Mouse (Mus musculus) spleen, adult 2 months (tissue): ENCODE results near the gene Ece1.

Experiments
- CTCF ChIP-seq: fragments of 200-500 bp; IDR thresholded peaks from 2 replicates; pipeline ENCODE4 v1.5.1; 2011; ENCODE audit warnings: mild to moderate bottlenecking, inconsistent platforms; ENCODE audit not compliant: insufficient read depth, insufficient read length, insufficient replicate concordance; ENCODE audit errors: extremely low read depth
- POLR2A ChIP-seq: fragments of 200-500 bp; IDR thresholded peaks from 2 replicates; pipeline ENCODE4 v1.6.1; 2011; ENCODE audit warnings: low read depth, low read length, inconsistent platforms

DNA sequence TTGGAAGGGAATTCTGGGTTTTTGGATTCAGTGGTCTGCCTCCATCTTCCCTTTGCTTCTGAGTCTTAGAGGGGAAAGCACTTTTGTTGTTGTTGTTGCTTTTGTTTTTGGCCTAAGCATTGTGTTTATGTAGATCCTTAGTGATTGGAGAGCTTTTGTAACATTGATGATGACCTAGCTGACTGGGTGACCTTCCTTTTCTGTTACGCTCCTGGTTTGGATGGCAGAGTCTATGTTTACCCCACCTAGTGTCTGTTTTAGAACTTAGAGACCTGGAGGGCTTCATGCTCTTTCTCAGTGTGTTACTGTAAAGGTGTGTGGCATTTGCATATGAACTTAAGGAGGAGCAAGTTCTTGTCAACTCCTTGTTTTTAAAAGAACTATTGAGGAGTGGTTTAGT lies 143.7 kb downstream of the Ece1 start:
- TF ChIP-seq CTCF (no peak), POLR2A (no peak)
